Mouse (Mus musculus) Patski (cell line): Measurements from ENCODE around the gene Dab1. TPM values are rescaled to one million over a fixed set of nuclear protein-coding genes. Genes with fewer than 3 reads are reported as not detected.

ENCODE experiments used
- ATAC-seq: fragments of 100-300 bp; one replicate; pipeline ENCODE4 v1.8.0; 2021
- CTCF ChIA-PET: fragments of 350-600 bp; sonication (Branson Sonifier 250); formaldehyde crosslinking; loops from one replicate; lab custom pipeline; 2022; ENCODE audit warnings: inconsistent platforms; lab: Charles Lee
- POLR2A ChIA-PET: fragments of 350-600 bp; sonication (Branson Sonifier 250); formaldehyde crosslinking; loops from one replicate; lab custom pipeline; 2022; ENCODE audit warnings: antibody characterized with exemption, inconsistent platforms; lab: Charles Lee
- DNase-seq: peaks from one replicate; pipeline ENCODE4 v3.0.0-alpha.2; 2011; ENCODE audit warnings: low read depth, low spot score
- H3K27me3 ChIP-seq: fragments of 371-371 bp; one replicate; pipeline ENCODE4 v1.5.1; 2021
- CTCF ChIP-seq: fragments of 100-300 bp; IDR thresholded peaks from one replicate; pipeline ENCODE4 v1.5.1; 2021
- in situ Hi-C: fragments of 300-500 bp; cut with MboI; formaldehyde crosslinking; loops from 3 replicates; pipeline ENCODE4 v1.11.1; 2018; ENCODE audit warnings: low pct_unique_long_range_greater_than_20kb, mixed read lengths
- polyA plus RNA-seq: library from polyadenylated mRNA; unstranded; gene quantifications from one replicate; pipeline ENCODE4 v1.2.3, GENCODE M21; 2021

Dab1 gene
- polyA plus RNA-seq, 1 experiment from 2014 or later: 0.08 TPM

DNA sequence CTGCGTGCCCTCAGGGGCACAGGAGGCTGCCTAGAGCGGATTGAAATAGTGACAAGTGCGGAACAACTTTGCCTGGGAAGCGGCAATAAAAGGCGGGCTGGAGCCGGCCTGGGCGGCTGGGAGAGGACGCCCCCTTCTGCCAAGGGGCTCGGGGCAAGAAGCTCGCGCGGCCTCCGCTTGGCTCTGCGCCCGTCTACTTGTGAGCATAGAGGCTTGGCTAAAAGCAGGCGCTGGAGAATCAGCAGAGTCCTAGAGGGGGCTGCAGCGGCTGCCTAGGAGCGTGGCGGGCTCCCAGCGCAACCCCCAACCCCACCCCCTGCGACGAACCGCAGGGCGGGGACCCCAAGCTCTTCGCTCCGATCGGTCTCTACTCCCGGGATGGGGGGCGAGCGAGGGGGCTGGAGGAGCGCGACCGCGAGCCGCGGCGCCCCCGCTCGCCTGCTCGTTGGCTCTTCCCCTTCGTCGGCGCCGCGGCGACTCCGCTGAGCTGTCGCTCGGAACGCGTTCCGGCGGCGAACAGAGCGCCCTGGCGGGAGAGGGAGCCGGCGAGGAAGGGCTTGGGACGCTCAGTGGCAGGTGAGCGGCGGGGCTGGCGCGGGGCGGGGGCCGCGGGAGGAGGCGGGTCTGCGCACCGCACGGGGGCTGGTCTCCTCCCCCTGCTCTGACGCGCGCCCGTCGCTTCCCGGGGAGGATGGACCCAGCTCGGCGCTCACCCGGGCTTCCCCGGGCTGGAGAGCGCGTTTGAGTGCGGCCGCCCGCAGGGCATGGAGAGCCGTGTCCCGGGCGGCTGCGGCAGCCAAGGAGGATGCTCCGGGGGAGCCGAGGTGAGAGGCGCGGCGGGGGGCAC lies 748.0 kb downstream of the Dab1 start:
- CTCF ChIA-PET: no interaction called here
- in situ Hi-C loops: no loop called here
- ATAC-seq (no peak), DNase-seq (no peak)
- TF ChIP-seq CTCF: no peak
- POLR2A ChIA-PET: interaction anchor here (0.5 kb wide), 1 partner anchor 531 kb away, joined by 3 read pairs; no protein-coding TSS in a partner anchor
- peaks cover 13% of the 10 kb centered on the region for H3K27me3 ChIP-seq

GRCm38 (mm10) chr4:104367741-104368411 lies 748.7 kb downstream of the Dab1 start:
- peaks cover 13% of the 10 kb centered on the region for H3K27me3 ChIP-seq
- ATAC-seq: no peak
- DNase-seq: no peak
- no peak for TF ChIP-seq CTCF
- ChIA-PET CTCF (no interaction called here), POLR2A (no interaction called here)
- in situ Hi-C loops: no loop called here

- peaks cover 13% of the 10 kb centered on the region for H3K27me3 ChIP-seq
Observed at GRCm38 (mm10) chr4:104368561-104369021, 749.4 kb downstream of the Dab1 start.

DNA sequence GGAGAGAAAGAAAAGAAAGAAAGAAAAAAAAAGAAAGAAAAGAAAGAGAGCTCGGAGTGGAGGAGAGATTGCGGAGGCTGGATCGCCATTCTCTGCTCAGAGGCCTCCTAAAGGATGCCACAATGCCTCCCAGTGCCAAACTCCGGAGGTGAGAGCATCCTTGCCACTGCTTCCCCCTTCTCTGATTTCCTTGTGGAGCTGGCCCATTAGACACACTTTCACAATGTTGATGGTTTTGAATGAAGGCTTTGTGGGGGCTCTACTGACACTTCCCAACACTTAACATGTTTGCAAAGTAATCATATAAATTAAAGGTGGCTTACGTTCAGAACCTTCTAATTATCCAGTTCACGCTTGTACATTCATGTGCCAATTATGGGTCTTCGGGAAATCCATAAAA lies 749.9 kb downstream of the Dab1 start:
- ChIA-PET CTCF (no interaction called here), POLR2A (no interaction called here)
- DNase-seq (no peak), ATAC-seq (no peak)
- peaks cover 13% of the 10 kb centered on the region for H3K27me3 ChIP-seq
- in situ Hi-C loops: no loop called here
- TF ChIP-seq CTCF: no peak

More at GRCm38 (mm10) chr4:104368561-104369021, 749.4 kb downstream of the Dab1 start:
- DNase-seq: no peak
- in situ Hi-C loops: no loop called here
- TF ChIP-seq CTCF: no peak
- no peak for ATAC-seq
- ChIA-PET CTCF (no interaction called here), POLR2A (no interaction called here)

DNA sequence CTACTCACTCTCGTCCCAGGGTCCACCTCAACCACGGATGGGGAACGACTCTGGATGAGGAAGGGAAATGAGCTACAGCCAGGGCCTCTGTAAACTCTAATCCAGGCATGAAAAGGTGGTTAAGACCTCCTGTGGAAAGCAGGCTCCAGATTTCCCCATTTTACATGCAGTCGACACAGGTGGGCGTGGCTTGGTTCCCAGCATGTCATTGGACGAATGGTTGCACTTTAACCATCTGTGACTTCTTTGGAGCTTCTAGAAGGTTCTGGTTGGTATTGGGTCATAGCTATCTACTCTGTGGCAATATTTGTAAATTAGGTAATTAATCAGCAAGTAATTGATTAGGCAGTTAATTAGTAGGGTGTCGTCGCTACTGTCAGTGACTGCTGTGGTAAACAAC lies 752.0 kb downstream of the Dab1 start:
- no peak for DNase-seq
- no peak for ATAC-seq
- POLR2A ChIA-PET: no interaction called here
- peaks cover 13% of the 10 kb centered on the region for H3K27me3 ChIP-seq
- TF ChIP-seq CTCF: no peak
- in situ Hi-C loops: no loop called here
- CTCF ChIA-PET: no interaction called here

DNA sequence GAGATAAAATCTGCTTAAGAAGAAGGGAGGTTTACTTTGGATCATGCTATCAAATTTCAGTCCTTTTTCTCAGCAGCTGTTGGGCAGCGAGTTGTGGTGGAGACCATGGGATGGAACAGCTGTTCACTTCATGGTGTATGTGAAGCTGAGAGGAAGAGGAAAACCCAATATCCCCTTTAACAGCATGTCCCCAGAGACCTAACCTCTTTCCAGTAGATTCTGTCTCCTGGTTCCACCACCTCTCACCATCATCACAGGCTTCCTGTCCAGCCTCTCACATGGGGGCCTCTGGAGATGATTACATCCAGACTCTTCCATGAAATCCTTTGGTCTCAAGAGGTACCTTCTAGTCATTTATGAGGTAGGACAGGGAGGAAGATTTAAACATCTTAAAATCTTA lies 755.0 kb downstream of the Dab1 start:
- peaks cover 3% of the 10 kb centered on the region for H3K27me3 ChIP-seq
- DNase-seq (no peak), ATAC-seq (no peak)
- POLR2A ChIA-PET: no interaction called here
- no peak for TF ChIP-seq CTCF
- in situ Hi-C loops: no loop called here
- CTCF ChIA-PET: no interaction called here

DNA sequence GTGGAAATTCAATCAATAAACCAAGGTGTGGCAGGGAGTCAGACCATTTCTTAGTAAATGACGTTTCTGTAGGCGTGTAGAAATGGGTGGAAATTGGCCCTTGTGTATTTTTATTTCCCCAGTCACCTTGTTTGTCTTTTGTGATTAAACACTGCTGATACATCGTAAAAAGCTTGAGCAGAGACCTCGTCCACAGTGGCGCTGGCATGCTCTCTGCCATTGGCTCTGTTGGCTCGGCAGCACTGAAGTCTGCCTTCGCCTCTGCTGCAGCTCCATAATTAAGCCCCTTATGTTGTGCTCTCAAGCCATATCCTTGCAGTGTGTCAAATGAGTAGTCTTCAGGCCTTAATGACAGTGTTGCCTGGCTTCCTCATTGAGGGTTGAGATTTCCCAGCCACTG lies 765.5 kb downstream of the Dab1 start:
- POLR2A ChIA-PET: no interaction called here
- no peak for DNase-seq
- CTCF ChIA-PET: no interaction called here
- no peak for TF ChIP-seq CTCF
- in situ Hi-C loops: no loop called here
- no peaks in the 10 kb centered on the region for H3K27me3 ChIP-seq
- ATAC-seq: no peak

DNA sequence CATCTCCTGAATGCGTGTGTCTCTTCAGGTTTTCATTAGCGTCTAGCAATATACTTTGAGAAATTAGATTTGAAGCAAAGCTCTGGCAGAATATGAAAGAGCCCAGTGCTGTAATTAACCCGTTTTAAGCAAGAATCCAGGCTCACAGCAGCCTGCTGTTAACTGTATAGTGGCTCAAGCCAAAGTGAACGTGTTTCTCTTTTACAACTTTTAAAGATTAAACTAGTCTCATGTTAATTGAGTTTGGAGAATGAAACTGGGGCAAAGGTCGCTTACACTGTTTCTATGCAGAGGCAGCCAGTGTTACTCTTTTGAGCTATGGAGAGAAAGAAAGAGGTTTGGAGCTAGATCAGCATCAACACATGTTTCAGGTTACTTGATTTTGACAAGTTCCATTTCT lies 766.1 kb downstream of the Dab1 start:
- POLR2A ChIA-PET: no interaction called here
- in situ Hi-C loops: no loop called here
- no peak for DNase-seq
- no peaks in the 10 kb centered on the region for H3K27me3 ChIP-seq
- ATAC-seq: no peak
- CTCF ChIA-PET: no interaction called here
- no peak for TF ChIP-seq CTCF

- in situ Hi-C loops: no loop called here
- TF ChIP-seq CTCF: no peak
- DNase-seq: no peak
- ChIA-PET CTCF (no interaction called here), POLR2A (no interaction called here)
- no peak for ATAC-seq
- H3K27me3 ChIP-seq: no peaks in the 10 kb centered on the region
Observed at GRCm38 (mm10) chr4:104395515-104395914, 776.4 kb downstream of the Dab1 start.

- no peak for DNase-seq
Observed at GRCm38 (mm10) chr4:104396095-104396494, 776.9 kb downstream of the Dab1 start.

DNA sequence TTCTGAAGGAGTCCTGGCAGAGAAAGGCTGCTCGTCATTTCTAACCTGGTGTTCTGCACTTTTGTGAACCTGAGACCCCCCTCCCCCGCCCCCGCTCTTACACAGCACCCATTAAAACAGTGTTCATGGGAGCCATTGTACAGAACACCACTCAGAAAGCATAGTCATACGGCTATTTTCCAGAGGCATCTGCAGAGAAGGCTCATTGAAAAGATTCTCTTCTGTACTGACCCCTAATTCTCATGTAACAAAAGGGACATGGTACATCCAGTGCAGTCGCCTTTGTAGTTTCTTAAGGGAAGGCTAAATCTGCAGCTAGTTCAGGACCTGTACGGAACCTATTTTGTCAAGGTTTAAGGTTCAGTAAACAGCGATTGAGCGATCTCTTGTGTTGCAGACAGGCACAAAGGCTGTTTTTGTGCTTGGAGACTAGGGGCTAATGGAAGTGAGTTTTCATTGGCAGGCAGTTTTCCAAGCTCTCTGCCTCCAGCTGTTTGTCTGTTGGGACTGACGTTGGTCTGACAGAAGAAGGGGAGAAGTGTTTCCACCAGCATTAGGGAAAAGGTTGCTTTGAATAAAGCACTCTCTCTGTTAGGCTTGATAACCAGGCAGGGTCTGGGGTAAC lies 780.1 kb downstream of the Dab1 start:
- ChIA-PET POLR2A (no interaction called here), CTCF (no interaction called here)
- no peak for ATAC-seq
- in situ Hi-C loops: no loop called here
- TF ChIP-seq CTCF: no peak
- no peaks in the 10 kb centered on the region for H3K27me3 ChIP-seq
- DNase-seq: no peak

More at GRCm38 (mm10) chr4:104396095-104396494, 776.9 kb downstream of the Dab1 start:
- no peak for ATAC-seq
- POLR2A ChIA-PET: no interaction called here
- in situ Hi-C loops: no loop called here
- H3K27me3 ChIP-seq: no peaks in the 10 kb centered on the region
- TF ChIP-seq CTCF: no peak
- CTCF ChIA-PET: no interaction called here
